ENCODE assay signal across 8 mouse cellular contexts in genomic region chr2:181044001-181044400, GRCm38 (mm10). TPM values are rescaled to one million over a fixed set of nuclear protein-coding genes. Genes with fewer than 3 reads are reported as not detected.
DNase-seq lines count a peak whose midpoint lies in the region; ATAC-seq and TF ChIP-seq lines count a peak whose summit lies in the region.
"Had no signal": no experiment of that assay in that cellular context is flagged by ENCODE, and none has a peak within 500 bp of the region (broad histone marks: within the 10 kb centered on the region; RNA-seq: fewer than 3 reads in every experiment).

No protein-coding gene starts in this region.

- H3K4me1 ChIP-seq in hindbrain, embryonic 10.5 days (replicated peaks) = peaks cover 69% of the 10 kb centered on the region
- peaks cover 17% of the 10 kb centered on the region for H3K4me1 ChIP-seq in hindbrain, postnatal 0 days (ENCODE audit: insufficient read depth, low read length)
- peaks cover 33% of the 10 kb centered on the region for H3K4me1 ChIP-seq in midbrain, embryonic 11.5 days (ENCODE audit: control insufficient read depth, insufficient read depth, low read length)
- H3K4me1 ChIP-seq in midbrain, embryonic 16.5 days (ENCODE audit: control insufficient read depth, insufficient read depth, low read length) = peaks cover 27% of the 10 kb centered on the region
- H3K4me1 ChIP-seq in limb, embryonic 10.5 days = peaks cover 36% of the 10 kb centered on the region

- no peak overlapping the region for H3K4me2 ChIP-seq in hindbrain, postnatal 0 days (ENCODE audit: low read depth, low read length)
- no peak overlapping the region for H3K4me2 ChIP-seq in midbrain, embryonic 11.5 days
- H3K4me2 ChIP-seq in midbrain, embryonic 16.5 days (ENCODE audit: low read length) = no peak overlapping the region
- H3K4me2 ChIP-seq: embryonic facial prominence, embryonic 15.5 days had no signal

- no peak overlapping the region for H3K9ac ChIP-seq in hindbrain, postnatal 0 days (replicated peaks; ENCODE audit: low read length)
- peak overlapping the region; percentile 31; the same call in 1 of the 2 replicates for H3K9ac ChIP-seq in midbrain, embryonic 11.5 days (ENCODE audit: low read length)
- no peak overlapping the region for H3K9ac ChIP-seq in midbrain, embryonic 16.5 days (ENCODE audit: low read depth, low read length)
- H3K9ac ChIP-seq: embryonic facial prominence, embryonic 15.5 days had no signal

- H3K4me3 ChIP-seq in hindbrain, embryonic 10.5 days = no peak overlapping the region
- H3K4me3 ChIP-seq in hindbrain, postnatal 0 days (ENCODE audit: low read length) = no peak overlapping the region
- H3K4me3 ChIP-seq in midbrain, embryonic 11.5 days (ENCODE audit: low read depth, low read length) = no peak overlapping the region
- no peak overlapping the region for H3K4me3 ChIP-seq in midbrain, embryonic 16.5 days (ENCODE audit: low read depth, low read length)
- no peak overlapping the region for H3K4me3 ChIP-seq in limb, embryonic 10.5 days
- H3K4me3 ChIP-seq: embryonic facial prominence, embryonic 15.5 days had no signal

- H3K27ac ChIP-seq in hindbrain, embryonic 10.5 days = peak overlapping the region; percentile 76
- H3K27ac ChIP-seq in hindbrain, postnatal 0 days = no peak overlapping the region
- peak overlapping the region; percentile 58 for H3K27ac ChIP-seq in midbrain, embryonic 11.5 days (ENCODE audit: low read depth, low read length)
- H3K27ac ChIP-seq in midbrain, embryonic 16.5 days (ENCODE audit: low read length) = no peak overlapping the region
- H3K27ac ChIP-seq in limb, embryonic 10.5 days = peak overlapping the region; percentile 4; the same call in 1 of the 2 replicates
- H3K27ac ChIP-seq: embryonic facial prominence, embryonic 15.5 days had no signal

- H3K9me3 ChIP-seq in hindbrain, embryonic 10.5 days = no peaks in the 10 kb centered on the region
- no peaks in the 10 kb centered on the region for H3K9me3 ChIP-seq in hindbrain, postnatal 0 days (ENCODE audit: low read length)
- H3K9me3 ChIP-seq in midbrain, embryonic 11.5 days (ENCODE audit: control insufficient read depth, low read length) = no peaks in the 10 kb centered on the region
- H3K9me3 ChIP-seq in midbrain, embryonic 16.5 days (replicated peaks; ENCODE audit: control insufficient read depth, low read length, poor library complexity, severe bottlenecking) = no peaks in the 10 kb centered on the region
- no peaks in the 10 kb centered on the region for H3K9me3 ChIP-seq in limb, embryonic 10.5 days (replicated peaks)
- H3K9me3 ChIP-seq: embryonic facial prominence, embryonic 15.5 days had no signal

- peak; percentile 74 for DNase-seq in hindbrain, embryonic 10.5 days (ENCODE audit: low spot score)
- no peak for DNase-seq in hindbrain, postnatal 0 days (ENCODE audit: low spot score)
- peak; percentile 91 for DNase-seq in midbrain, embryonic 11.5 days (ENCODE audit: low spot score, missing footprints)
- DNase-seq in limb, embryonic 10.5 days (ENCODE audit: low spot score) = no peak
- DNase-seq in gastrocnemius, postnatal 14 days = no peak
- no peak for DNase-seq in testis, postnatal 10 days (ENCODE audit: low spot score)

- H3K27me3 ChIP-seq in hindbrain, embryonic 10.5 days (ENCODE audit: insufficient read depth, poor library complexity, severe bottlenecking) = peaks cover 43% of the 10 kb centered on the region
- H3K27me3 ChIP-seq in hindbrain, postnatal 0 days (ENCODE audit: insufficient read depth, low read length) = no peaks in the 10 kb centered on the region
- H3K27me3 ChIP-seq in midbrain, embryonic 11.5 days (ENCODE audit: control insufficient read depth, insufficient read depth, low read length) = peaks cover 15% of the 10 kb centered on the region
- H3K27me3 ChIP-seq in midbrain, embryonic 16.5 days (ENCODE audit: control insufficient read depth, insufficient read depth, low read depth, low read length) = no peaks in the 10 kb centered on the region
- peaks cover 45% of the 10 kb centered on the region for H3K27me3 ChIP-seq in limb, embryonic 10.5 days (ENCODE audit: low read depth, poor library complexity, severe bottlenecking)

- intact Hi-C loops in gastrocnemius, postnatal 14 days (cut with DNase I; ENCODE audit: low total_unique reads) = no loop called here

- TF ChIP-seq CTCF in hindbrain, postnatal 0 days (IDR thresholded peaks at IDR 0.05; ENCODE audit: low read depth) = no peak

- no peak for ATAC-seq in hindbrain, postnatal 0 days
- peak; percentile 71 for ATAC-seq in midbrain, embryonic 11.5 days (ENCODE audit: low FRiP score)
- ATAC-seq in midbrain, embryonic 16.5 days = no peak

- WGBS in hindbrain, embryonic 10.5 days = 10% methylated on average over 3 of the region's 3 CpGs
- WGBS in hindbrain, postnatal 0 days = 17% methylated on average over 3 of the region's 3 CpGs
- 3% methylated on average over 3 of the region's 3 CpGs for WGBS in midbrain, embryonic 11.5 days
- WGBS in midbrain, embryonic 16.5 days = 1% methylated on average over 3 of the region's 3 CpGs
- 22% methylated on average over 3 of the region's 3 CpGs for WGBS in limb, embryonic 10.5 days

- no peaks in the 10 kb centered on the region for H3K36me3 ChIP-seq in hindbrain, embryonic 10.5 days
- no peaks in the 10 kb centered on the region for H3K36me3 ChIP-seq in hindbrain, postnatal 0 days (ENCODE audit: insufficient read depth, low read length)
- H3K36me3 ChIP-seq in midbrain, embryonic 11.5 days (ENCODE audit: control insufficient read depth, insufficient read depth, low read length) = no peaks in the 10 kb centered on the region
- H3K36me3 ChIP-seq in midbrain, embryonic 16.5 days (ENCODE audit: control insufficient read depth, insufficient read depth, low read length) = no peaks in the 10 kb centered on the region
- no peaks in the 10 kb centered on the region for H3K36me3 ChIP-seq in limb, embryonic 10.5 days
- H3K36me3 ChIP-seq: embryonic facial prominence, embryonic 15.5 days had no signal

RNA-seq across cellular contexts. Expression of gene Chrna4, which starts 0.7 kb away (rescaled TPM):
- polyA plus RNA-seq in hindbrain, embryonic 10.5 days (2016; fragmentation: Nextera tagmentation; extraction: Ambion mirVana) = 23.7 and 44.1 TPM in 2 replicates
- total RNA-seq in hindbrain, postnatal 0 days (2014; rRNA removed) = 50.5 and 52.7 TPM in 2 replicates
- polyA plus RNA-seq in hindbrain, postnatal 0 days (2015; fragmentation: Nextera tagmentation; extraction: Ambion mirVana) = 35.2 and 41.4 TPM in 2 replicates
- polyA plus RNA-seq in midbrain, embryonic 11.5 days (2014; fragmentation: Nextera tagmentation; extraction: Ambion mirVana) = 41.2 and 44.2 TPM in 2 replicates
- polyA plus RNA-seq in midbrain, embryonic 16.5 days (2015; fragmentation: Nextera tagmentation; extraction: Ambion mirVana) = 46.9 and 48.3 TPM in 2 replicates
- polyA plus RNA-seq in limb, embryonic 10.5 days (2016; fragmentation: Nextera tagmentation; extraction: Ambion mirVana) = 0.65 and 1.3 TPM in 2 replicates
- 1 to 10 TPM in 1 of 2 experiments, under 1 TPM in 1; 0.93 to 1.3 TPM for total RNA-seq in gastrocnemius, postnatal 14 days (2021)

RNA-seq across cellular contexts. Expression of gene Col20a1, which starts 57.7 kb away (rescaled TPM):
- polyA plus RNA-seq in hindbrain, embryonic 10.5 days (2016; fragmentation: Nextera tagmentation; extraction: Ambion mirVana) = 0.35 and 0.56 TPM in 2 replicates
- total RNA-seq in hindbrain, postnatal 0 days (2014; rRNA removed) = 0.47 and 0.68 TPM in 2 replicates
- polyA plus RNA-seq in hindbrain, postnatal 0 days (2015; fragmentation: Nextera tagmentation; extraction: Ambion mirVana) = 0.09 and 0.28 TPM in 2 replicates
- polyA plus RNA-seq in midbrain, embryonic 11.5 days (2014; fragmentation: Nextera tagmentation; extraction: Ambion mirVana) = 0.18 and 0.26 TPM in 2 replicates
- 0.11 and 0.19 TPM in 2 replicates for polyA plus RNA-seq in midbrain, embryonic 16.5 days (2015; fragmentation: Nextera tagmentation; extraction: Ambion mirVana)
- 0.09 and 0.13 TPM in 2 replicates for polyA plus RNA-seq in limb, embryonic 10.5 days (2016; fragmentation: Nextera tagmentation; extraction: Ambion mirVana)
- 1 to 10 TPM; 5.5 to 5.6 TPM for total RNA-seq in gastrocnemius, postnatal 14 days (2021)

Comparison
In these comparisons a context has a peak if more than half of its experiments do, and no peak if none do; other contexts are left out.
1. DNase-seq: peak in hindbrain, embryonic 10.5 days (single experiment) and midbrain, embryonic 11.5 days (single experiment); none in hindbrain, postnatal 0 days (single experiment), limb, embryonic 10.5 days (single experiment), gastrocnemius, postnatal 14 days (single experiment) and testis, postnatal 10 days (single experiment).
2. H3K27ac ChIP-seq: peak in hindbrain, embryonic 10.5 days (single experiment), midbrain, embryonic 11.5 days (single experiment) and limb, embryonic 10.5 days (single experiment); none in hindbrain, postnatal 0 days (single experiment) and midbrain, embryonic 16.5 days (single experiment).
3. RNA of gene Chrna4, which starts 0.7 kb away (polyA plus RNA-seq): 46.9 to 48.3 TPM in midbrain, embryonic 16.5 days, 23.7 to 44.1 TPM in hindbrain, embryonic 10.5 days, 35.2 to 41.4 TPM in hindbrain, postnatal 0 days and 41.2 to 44.2 TPM in midbrain, embryonic 11.5 days; 0.65 to 1.3 TPM in limb, embryonic 10.5 days; every median in the first group is over 10 times any median in the second.